Mouse (Mus musculus) liver, embryonic 11.5 days (tissue): ENCODE results near the gene Rab33b. TPM values are rescaled to one million over a fixed set of nuclear protein-coding genes. Genes with fewer than 3 reads are reported as not detected.

Experiments used
- ATAC-seq: fragments of 200-750 bp; cut with Nextera tagmentation; replicated peaks from 2 replicates; pipeline ENCODE4 v1.8.0; 2017; ENCODE audit warnings: moderate number of reproducible peaks, mild to moderate bottlenecking, moderate TSS enrichment, moderate library complexity; ENCODE audit not compliant: low FRiP score
- DNase-seq: peaks from one replicate; pipeline ENCODE4 v3.0.0-alpha.2; 2017; ENCODE audit warnings: low spot score
- H3K27ac ChIP-seq: fragments of 300-500 bp; sonication (generic); 2 replicates; pipeline ENCODE4 v1.5.1; 2014; ENCODE audit warnings: mild to moderate bottlenecking, low read depth, low read length, control low read depth
- H3K27me3 ChIP-seq: fragments of 300-500 bp; sonication (generic); replicated peaks from 2 replicates; pipeline ENCODE4 v1.6.1; 2014; ENCODE audit warnings: low read length, mixed read lengths; ENCODE audit not compliant: control insufficient read depth, insufficient read depth
- H3K36me3 ChIP-seq: fragments of 300-500 bp; sonication (generic); 2 replicates; pipeline ENCODE4 v1.6.1; 2014; ENCODE audit warnings: mild to moderate bottlenecking, low read length, moderate library complexity, mixed read lengths; ENCODE audit not compliant: control insufficient read depth, insufficient read depth
- H3K4me1 ChIP-seq: fragments of 300-500 bp; sonication (generic); replicated peaks from 2 replicates; pipeline ENCODE4 v1.6.1; 2014; ENCODE audit warnings: low read length, mixed read lengths; ENCODE audit not compliant: control insufficient read depth, insufficient read depth
- H3K4me2 ChIP-seq: fragments of 300-500 bp; sonication (generic); 2 replicates; pipeline ENCODE4 v1.6.1; 2014; ENCODE audit warnings: mild to moderate bottlenecking, control low read depth, moderate library complexity
- H3K4me3 ChIP-seq: fragments of 300-500 bp; sonication (generic); 2 replicates; pipeline ENCODE4 v1.5.1; 2014; ENCODE audit warnings: low read depth, low read length, control low read depth
- H3K9ac ChIP-seq: fragments of 300-500 bp; sonication (generic); 2 replicates; pipeline ENCODE4 v1.6.1; 2014; ENCODE audit warnings: low read depth, low read length, control low read depth
- H3K9me3 ChIP-seq: fragments of 300-500 bp; sonication (generic); 2 replicates; pipeline ENCODE4 v1.6.1; 2016; ENCODE audit warnings: low read length, inconsistent platforms, mixed read lengths; ENCODE audit not compliant: control insufficient read depth
- WGBS: fragments of 180-500 bp; shearing (Covaris S2); extraction: QIAGEN DNeasy Blood & Tissue Kit; methylation state at CpG from one replicate; pipeline ENCODE4 v1.1.7; 2014; 5-methylcytosine and 5-hydroxymethylcytosine counted together
- polyA plus RNA-seq: library from polyadenylated mRNA; unstranded; fragments of >200 nt; fragmentation: Nextera tagmentation; extraction: Ambion mirVana; gene quantifications from 2 replicates; pipeline ENCODE4 v1.2.1, GENCODE M21; 2014

The Rab33b gene
- polyA plus RNA-seq, 1 experiment from 2014 or later: 9.4 TPM

GRCm38 (mm10) chr3:51539567-51540408 is 56.1 kb downstream of the Rab33b start:
- peaks cover 22% of the 10 kb centered on the region for H3K36me3 ChIP-seq
- peak overlapping the region; percentile 40; the same call in 1 of the 2 replicates for H3K9ac ChIP-seq
- no peak overlapping the region for H3K4me3 ChIP-seq
- H3K9me3 ChIP-seq: no peaks in the 10 kb centered on the region
- DNase-seq (peak; percentile 70), ATAC-seq (peak; percentile 75)
- H3K4me1 ChIP-seq: peaks cover 8% of the 10 kb centered on the region
- H3K27ac ChIP-seq: no peak overlapping the region; the same call in 1 of the 2 replicates
- WGBS: 52% methylated on average over 15 of the region's 15 CpGs
- H3K27me3 ChIP-seq: no peaks in the 10 kb centered on the region
- H3K4me2 ChIP-seq: peak overlapping the region; percentile 30

DNA sequence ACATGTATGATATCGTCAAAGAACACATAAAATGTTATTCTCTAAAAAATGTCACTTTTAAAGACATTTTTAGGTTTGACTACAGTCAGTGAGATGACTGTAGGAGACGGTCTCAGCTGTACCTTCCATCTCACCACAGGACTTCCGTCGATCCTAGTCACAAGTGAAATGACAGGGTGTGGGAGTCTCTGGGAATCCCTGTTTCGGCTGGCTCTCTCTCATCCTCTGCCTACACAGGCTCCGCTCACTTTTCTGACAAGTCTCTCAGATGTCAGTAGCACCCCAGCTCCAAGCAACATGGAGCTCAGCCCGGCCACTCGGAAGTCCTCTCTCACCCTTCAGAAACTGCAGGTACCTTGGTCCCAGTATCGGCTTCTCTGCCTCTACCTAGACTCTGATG is 56.9 kb downstream of the Rab33b start:
- no peak overlapping the region for H3K27ac ChIP-seq
- 88% methylated on average over 9 of the region's 9 CpGs for WGBS
- H3K4me2 ChIP-seq: no peak overlapping the region
- H3K27me3 ChIP-seq: no peaks in the 10 kb centered on the region
- no peak overlapping the region for H3K9ac ChIP-seq
- H3K4me3 ChIP-seq: no peak overlapping the region
- H3K9me3 ChIP-seq: no peaks in the 10 kb centered on the region
- peaks cover 21% of the 10 kb centered on the region for H3K36me3 ChIP-seq
- peaks cover 8% of the 10 kb centered on the region for H3K4me1 ChIP-seq
- ATAC-seq (no peak), DNase-seq (no peak)

GRCm38 (mm10) chr3:51544442-51545128 is 60.9 kb downstream of the Rab33b start:
- Histone ChIP-seq H3K4me1 (peaks cover 8% of the 10 kb centered on the region), H3K27me3 (no peaks in the 10 kb centered on the region), H3K4me2 (no peak overlapping the region), H3K9ac (no peak overlapping the region), H3K27ac (no peak overlapping the region), H3K36me3 (peaks cover 10% of the 10 kb centered on the region), H3K4me3 (no peak overlapping the region), H3K9me3 (no peaks in the 10 kb centered on the region)
- 90% methylated on average over 19 of the region's 19 CpGs for WGBS
- ATAC-seq (no peak), DNase-seq (no peak)

Other genes with a start within 250 kb of the Rab33b start
- gene Elf2, start 143.3 kb upstream of the Rab33b start, polyA plus RNA-seq: 36.5 and 37.9 TPM in 2 replicates
- gene Mgarp, start 87.2 kb upstream of the Rab33b start, polyA plus RNA-seq: 4.6 and 5.2 TPM in 2 replicates
- gene Ndufc1, start 74.9 kb upstream of the Rab33b start, polyA plus RNA-seq: 692 and 701 TPM in 2 replicates
- gene Naa15, start 68.8 kb upstream of the Rab33b start, polyA plus RNA-seq: 48.4 and 50.6 TPM in 2 replicates
- 2.3 and 2.4 TPM in 2 replicates for gene Setd7, start 77.0 kb downstream of the Rab33b start, polyA plus RNA-seq
- 16.5 and 16.6 TPM in 2 replicates for gene Mgst2, start 176.4 kb downstream of the Rab33b start, polyA plus RNA-seq